Mouse (Mus musculus): ENCODE data around the gene Arpc5l.

Gene Arpc5l

DNA sequence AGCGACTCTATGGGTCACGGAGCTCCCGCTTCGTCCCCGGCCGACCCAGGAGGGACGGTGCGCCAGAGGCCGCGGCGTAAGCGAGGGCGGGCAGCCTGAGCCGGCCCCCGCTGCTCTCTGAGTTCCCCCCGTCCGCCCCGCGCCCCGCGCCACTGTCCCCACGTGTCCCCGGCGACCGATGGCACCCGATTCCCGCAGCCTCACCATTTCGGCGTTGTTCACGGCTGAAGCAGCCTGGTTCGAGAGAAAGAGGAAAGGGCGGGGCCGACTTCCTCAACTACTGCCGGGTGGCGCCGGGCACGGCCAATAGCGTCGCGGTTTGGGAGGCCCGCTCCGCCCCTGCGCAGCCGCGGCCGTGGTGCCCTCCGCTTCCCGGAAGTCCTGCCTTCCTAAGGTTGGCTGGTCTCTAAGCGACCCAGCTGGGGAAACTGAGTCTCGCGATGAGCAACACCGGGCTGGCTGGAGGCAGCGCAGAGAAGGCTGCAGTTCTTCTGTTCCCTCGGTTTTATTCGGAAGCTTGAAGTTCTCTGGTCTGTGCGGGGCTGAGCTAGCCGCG, at the start of gene Arpc5l:
Gene Arpc5l, plus strand, starts transcription at position 469 of the 556 bp plus-strand sequence.
- DNase-seq (ENCODE audit: low read depth, low spot score): peak; percentile 88

DNA sequence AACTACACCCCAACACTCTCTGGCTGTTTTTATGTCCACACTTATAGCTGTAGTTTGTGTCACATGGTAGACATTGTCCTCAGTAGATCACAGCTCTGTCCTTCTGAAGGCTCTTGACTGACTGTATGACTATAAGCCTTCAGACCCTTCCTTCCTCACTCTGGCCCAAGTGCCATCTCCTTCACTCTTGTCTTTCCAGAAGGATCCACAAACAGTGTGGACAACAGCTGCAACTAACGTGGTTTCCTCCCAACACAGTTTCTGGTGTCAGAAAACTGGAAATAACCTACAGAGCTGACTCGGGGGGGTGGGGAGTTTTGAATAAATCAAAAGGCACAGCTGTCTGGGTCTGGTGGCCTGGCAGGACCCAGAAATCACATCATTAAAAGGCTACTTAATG, 49.1 kb upstream of the Arpc5l start:
- no peak for DNase-seq (ENCODE audit: low read depth, low spot score)

DNA sequence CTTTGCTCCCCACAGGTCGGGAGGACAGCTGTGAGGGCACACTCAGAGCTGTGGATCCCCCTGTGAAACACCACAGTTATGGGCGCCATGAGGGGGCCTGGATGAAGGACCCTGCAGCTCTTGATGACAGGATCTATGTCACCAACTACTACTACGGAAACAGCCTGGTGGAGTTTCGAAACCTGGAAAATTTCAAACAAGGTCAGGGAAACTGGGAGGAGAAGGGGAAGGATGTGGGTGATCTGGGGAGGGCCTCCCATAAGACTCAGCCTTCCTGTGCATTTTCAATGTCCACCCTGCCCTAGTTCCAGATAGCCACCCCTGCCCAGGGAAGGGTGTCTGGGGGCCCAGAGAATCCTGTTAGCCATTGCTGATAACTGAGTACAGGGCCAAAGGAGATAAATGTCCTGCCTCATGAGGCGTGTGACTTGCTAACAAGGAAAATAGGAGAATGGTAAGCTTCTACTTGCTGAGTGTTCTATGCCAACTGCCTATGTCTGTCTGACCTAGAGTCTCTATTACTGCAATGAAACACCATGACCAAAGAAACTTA, 47.4 kb upstream of the Arpc5l start:
- DNase-seq (ENCODE audit: low read depth, low spot score): no peak

DNA sequence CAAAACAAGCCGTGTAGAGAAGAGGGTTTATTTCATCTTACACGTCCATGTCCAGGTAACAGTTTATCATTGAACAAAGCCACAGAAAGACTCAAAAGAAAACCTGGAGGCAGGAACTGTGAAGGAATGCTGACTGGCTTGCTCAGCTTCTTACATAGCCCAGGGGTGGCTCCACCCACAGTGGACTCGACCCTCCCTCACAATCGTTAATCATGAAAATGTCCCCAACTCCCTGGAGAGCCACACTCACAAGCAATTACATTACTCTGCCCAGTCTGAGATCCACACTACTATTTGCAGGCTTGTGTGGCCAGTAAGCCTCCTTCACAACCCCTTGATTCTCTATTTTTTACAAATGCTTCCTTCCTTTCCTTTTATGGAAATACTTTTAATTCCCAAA, 41.0 kb upstream of the Arpc5l start:
- DNase-seq (ENCODE audit: low read depth, low spot score): no peak

DNA sequence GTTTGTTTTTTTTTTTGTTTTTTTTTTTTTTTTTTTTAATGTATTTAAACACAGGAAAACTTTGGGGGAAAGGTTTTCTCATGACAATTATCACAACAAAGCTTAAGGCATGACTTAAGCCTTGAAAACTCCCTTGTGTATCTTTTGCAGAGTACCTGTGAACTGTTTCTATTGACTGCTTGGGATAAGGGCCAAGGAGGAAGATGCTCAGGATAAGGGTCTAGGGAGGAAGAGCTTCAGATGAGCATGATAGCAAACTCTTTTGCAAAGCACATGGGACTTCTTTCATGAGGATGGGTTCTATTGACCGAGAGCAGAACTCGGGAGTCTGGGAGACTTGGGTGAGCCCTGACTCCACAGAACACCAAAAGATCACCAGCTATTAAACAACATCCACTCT, 35.5 kb upstream of the Arpc5l start:
- no peak for DNase-seq (ENCODE audit: low read depth, low spot score)

DNA sequence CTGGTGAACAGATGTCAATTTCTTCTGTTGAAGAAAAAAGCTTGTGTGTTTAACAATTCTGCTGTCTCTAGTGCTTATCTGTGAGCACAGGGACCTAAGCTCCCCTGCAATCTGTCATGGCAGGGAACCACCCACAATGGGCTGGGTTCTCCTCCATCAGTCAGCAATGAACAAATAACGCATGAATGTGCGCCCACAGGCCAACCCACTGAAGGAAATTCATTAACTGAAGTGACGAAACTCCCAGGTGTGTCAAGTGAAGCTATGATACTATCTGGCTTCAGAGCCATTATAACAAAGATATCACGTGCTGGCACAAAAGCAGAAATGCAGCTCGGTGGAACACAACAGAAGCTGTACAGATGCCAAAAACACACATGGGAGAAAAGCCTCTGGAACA, 35.1 kb upstream of the Arpc5l start:
- DNase-seq (ENCODE audit: low read depth, low spot score): no peak

DNA sequence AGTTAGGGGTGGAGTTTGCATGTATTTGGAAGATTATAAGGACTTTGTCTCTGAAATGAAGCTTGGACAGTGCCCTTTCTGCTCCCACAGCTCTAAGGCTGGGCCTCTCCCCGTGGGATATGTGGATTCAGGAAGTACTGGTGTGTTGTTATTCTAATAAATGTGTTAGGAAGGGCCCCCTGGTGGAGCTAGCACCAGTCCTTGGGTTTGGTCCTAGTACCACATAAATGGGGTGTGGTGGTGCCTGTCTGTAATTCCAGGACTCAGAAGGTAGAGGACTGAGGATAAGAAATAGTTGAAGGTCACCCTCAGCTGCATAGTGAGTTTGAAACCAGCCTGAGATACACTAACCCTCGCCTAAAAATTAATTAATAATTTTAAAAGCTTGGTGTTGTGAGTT, 31.9 kb upstream of the Arpc5l start:
- DNase-seq (ENCODE audit: low read depth, low spot score): no peak

DNA sequence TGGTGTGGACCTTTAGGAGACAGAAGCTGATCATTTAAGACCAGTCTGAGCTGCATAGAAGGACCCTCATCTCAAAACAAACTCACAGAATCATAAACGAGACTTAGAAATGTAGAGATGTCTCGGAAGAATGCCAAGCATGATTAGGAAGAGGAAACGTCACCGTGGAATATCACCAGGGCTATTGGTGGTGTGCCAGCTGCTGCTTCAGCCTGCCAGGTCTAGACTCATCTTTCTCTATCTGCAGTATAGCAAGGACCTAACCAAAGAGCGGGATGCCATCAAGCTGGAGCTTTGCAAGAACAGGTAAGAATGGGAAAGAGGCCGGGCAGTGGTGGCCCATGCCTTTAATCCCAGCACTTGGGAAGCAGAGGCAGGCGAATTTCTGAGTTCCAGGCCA, 31.4 kb upstream of the Arpc5l start:
- no peak for DNase-seq (ENCODE audit: low read depth, low spot score)

DNA sequence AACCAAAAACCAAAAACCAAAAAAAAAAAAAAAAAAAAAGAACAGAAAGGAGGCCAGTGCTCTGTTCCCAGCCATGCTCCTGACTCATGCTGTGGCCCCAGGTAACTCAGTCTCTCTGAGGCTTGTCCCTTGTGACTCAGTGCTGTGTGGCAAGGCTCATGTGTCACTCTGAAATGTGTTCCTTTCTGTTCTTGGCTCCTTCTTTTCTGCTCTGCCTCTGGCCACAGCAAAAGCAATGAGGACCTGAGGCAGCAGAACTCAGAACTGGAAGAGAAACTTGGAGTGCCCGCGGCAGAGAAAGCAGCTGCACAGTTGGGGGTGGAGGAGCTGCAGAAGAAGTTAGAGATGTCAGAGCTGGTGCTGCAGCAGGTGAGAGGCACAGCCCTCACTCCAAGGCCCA, 31.0 kb upstream of the Arpc5l start:
- DNase-seq (ENCODE audit: low read depth, low spot score): no peak

DNA sequence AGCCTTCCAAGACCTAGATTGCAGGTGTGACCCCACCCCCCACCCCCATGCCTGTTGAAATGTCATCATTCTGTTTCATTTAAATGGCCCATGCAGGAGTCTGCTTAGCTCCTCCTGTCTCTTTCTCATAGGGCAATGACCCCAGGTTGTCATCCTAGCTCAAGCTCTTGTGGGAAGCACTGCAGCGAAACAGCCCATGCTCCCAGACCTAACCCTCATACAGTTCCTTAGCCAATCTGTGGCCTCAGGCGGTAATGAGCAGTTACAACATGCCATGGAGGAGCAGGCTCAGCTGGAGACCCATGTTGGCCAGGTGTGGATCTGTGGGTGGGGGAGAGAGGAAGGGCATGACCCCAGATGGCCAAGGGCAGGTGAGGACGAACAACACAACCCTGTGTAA, 30.0 kb upstream of the Arpc5l start:
- no peak for DNase-seq (ENCODE audit: low read depth, low spot score)

DNA sequence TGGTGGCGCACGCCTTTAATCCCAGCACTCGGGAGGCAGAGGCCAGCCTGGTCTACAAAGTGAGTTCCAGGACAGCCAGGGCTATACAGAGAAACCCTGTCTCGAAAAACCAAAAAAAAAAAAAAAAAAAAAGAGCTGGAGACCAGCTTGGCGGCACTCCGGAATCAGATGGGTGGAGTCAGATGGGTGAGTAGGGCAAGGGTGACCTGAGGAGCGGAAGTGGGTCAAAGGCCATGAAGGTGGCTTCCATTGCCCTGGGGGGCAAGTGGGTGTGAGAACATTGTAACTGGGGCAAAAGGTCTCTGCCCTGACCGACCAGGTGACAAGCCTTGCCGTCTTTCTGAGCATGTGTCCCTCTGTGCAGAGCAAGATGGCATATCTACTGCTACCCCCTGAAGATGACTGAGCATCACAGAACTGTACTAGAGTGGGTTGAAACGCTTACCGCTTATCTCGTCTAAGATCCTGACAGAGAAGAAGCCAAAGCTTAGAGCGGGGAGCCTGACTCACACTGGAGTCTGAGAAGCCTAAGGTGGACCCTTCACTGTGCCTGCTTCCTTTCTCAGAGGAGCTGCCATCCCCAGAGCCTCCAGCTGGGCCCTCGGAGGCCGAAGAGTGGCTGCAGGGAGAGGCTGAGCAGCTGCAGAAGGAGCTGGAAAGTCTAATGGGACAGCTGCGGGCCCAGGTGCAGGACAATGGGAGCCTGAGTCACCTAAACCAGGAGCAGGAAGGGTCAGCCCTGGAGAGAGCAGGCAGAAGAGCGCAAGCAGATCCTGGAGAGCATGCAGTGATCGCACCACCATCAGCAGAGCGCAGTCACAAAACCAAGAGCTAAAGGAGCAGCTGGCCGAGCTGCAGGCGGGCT, 29.0 kb upstream of the Arpc5l start:
- no peak for DNase-seq (ENCODE audit: low read depth, low spot score)

DNA sequence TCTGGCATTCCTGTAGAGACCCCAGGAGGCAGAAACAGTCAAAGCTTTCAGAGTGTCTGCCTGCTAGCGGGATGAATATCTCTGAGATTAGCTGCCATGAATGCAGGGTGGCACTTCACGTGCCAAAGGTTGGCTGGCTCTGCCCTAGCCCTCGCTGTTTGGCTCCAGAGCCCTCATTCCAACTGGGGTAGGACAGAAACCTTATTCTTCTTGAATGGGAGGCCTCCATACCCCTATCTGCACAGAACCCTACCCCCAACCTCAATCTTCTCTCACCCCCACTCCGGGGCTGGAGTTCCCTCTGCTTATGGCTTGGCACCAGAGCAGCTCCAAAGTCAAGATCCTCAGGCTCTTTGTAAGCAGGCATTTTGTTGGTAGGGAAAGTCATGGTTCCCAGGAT, 27.3 kb upstream of the Arpc5l start:
- no peak for DNase-seq (ENCODE audit: low read depth, low spot score)

DNA sequence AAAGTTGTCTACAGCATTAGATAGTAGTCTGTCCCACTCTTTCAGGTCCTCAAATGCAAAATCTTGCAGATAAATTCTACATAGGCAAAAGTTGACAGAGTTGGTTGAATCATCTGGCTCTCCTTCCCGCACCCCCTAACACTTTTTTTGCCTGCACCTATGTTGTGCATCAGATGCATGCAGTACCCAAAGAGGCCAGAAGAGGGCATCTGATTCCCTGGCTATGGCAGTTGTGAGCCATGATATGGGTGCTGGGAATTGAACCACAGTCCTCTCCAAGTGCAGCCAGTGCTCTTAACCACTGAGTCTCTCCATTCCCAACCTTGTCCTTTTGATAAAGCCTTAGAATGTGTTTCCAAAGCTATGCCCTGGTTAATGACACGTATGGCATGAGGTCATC, 21.7 kb upstream of the Arpc5l start:
- DNase-seq (ENCODE audit: low read depth, low spot score): no peak

DNA sequence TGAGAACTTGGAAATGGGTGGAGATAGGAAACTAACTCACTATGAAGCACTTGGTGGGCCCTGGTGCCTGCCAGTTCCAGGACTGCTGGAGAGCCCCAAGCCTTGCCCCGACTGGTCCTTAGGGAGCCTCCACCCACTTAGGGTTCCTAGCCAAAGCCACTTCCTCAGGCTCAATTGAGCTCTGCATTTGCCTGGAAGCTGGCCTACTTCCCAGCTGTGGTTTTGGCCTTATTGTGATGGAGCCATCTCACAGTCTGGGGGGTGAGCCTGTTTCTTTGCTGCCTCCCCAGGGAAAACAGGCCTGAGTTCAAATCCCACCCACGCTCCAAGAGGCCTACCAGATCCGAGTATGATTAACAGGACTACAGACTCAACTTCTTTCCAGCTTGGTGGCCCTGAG, 18.6 kb upstream of the Arpc5l start:
- DNase-seq (ENCODE audit: low read depth, low spot score): no peak

DNA sequence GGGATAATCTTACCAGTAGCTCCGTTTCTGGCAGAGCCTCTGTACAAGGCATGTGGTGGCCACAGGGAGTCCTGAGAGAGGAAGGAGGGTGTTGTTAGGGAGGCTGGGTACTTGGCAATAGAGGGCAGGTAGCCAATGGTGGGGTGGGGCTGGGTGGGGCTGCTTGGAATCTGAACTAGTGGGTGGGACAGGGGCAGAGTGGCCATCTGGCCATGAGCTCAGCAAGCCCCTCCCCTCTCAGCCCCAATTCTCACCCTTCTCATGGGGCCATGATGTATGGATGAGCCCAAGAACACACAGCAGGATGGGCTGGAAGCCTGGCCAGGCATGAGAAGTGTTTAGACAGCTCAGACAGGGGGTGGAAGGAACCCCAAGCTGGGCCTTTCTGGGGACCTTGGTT, 17.8 kb upstream of the Arpc5l start:
- DNase-seq (ENCODE audit: low read depth, low spot score): no peak

DNA sequence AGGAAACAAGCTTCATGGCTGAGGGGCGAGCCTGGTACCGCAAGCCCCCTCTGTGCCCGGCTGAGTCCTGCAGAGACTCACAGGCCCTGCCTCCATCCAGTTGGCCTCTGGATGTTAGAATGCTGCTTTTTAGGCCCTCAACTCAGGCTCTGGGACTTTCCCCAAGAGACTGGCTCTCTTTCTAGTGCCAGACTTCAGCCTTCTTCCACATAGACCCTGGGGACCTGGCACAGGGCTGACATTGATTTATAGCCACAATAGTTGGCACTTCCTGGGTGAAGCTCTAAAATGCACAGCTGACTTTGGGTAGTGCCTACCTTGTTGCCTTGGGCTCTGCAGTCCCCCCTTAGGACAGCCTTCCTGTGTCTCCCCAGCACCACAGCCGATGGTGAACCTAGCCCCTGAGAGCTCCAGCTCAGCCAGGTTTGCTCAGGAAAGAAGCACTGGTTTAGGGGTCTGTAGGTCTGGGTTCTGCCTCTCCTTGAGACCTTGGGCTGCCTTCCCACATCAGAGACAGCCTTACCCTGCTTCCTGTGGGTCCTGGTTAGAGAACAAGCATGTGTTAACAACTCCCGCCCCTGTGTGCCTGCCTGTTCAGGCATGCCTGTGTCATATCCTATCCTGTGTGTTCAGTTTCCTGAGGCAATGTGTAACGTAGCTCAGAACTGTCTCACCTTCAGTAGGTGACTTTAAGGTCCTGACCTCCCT, 17.2 kb upstream of the Arpc5l start:
- no peak for DNase-seq (ENCODE audit: low read depth, low spot score)

DNA sequence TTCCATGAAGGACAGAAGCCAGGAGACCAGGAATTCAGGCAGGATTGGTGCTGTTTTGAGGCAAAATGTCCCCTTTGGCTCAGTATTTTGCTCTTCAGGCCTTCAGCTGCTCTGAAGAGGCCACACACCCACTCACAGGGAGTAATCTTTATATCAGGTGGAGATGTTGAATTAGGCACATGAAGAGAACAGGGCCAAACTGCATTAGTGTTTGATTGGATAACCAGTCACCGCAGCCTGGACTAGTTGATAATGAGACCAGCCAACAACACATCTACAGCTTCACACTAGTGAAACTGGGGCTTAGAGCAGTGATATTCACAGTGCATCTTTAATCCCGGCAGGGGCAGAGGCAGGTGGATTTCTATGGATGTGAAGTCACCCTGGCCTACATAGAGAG, 16.2 kb upstream of the Arpc5l start:
- DNase-seq (ENCODE audit: low read depth, low spot score): no peak

DNA sequence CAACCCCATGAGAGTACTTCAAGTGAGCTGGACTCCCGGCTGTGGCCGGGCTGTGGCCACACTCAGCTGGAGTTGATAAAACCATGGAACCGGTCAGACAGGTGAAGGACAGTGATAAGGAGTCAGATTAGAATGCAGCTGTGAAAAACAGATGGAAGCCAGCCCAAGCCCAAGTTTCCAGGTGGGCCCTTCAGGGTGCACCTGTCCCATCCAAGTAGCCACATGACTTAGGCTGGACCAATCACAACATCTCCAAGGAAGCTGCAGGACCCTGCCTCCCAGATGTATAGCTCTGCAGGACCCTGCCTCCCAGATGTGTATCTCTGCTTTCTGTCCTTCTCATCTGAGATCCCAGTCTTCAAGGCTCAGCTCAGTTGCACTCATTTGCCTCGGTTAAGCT, 13.1 kb upstream of the Arpc5l start:
- DNase-seq (ENCODE audit: low read depth, low spot score): no peak

DNA sequence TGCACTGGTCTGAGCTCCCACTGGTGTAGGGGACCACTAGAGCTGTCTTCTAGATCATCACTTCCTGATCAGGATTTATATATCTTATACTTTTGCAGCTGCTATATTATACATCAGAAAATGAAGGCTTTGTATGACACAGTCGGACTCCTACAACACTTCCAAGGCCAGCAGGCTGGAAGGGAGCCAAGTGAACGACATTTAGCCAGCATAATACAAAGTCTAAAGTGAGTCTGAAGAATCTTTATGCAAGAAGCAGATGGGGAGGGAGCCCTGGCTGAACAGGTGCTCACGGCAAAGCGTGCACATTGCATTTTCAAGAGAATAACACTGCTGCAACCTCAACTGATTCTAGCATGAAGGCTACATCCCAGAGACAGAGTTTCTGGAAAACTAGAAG, 12.7 kb upstream of the Arpc5l start:
- no peak for DNase-seq (ENCODE audit: low read depth, low spot score)

DNA sequence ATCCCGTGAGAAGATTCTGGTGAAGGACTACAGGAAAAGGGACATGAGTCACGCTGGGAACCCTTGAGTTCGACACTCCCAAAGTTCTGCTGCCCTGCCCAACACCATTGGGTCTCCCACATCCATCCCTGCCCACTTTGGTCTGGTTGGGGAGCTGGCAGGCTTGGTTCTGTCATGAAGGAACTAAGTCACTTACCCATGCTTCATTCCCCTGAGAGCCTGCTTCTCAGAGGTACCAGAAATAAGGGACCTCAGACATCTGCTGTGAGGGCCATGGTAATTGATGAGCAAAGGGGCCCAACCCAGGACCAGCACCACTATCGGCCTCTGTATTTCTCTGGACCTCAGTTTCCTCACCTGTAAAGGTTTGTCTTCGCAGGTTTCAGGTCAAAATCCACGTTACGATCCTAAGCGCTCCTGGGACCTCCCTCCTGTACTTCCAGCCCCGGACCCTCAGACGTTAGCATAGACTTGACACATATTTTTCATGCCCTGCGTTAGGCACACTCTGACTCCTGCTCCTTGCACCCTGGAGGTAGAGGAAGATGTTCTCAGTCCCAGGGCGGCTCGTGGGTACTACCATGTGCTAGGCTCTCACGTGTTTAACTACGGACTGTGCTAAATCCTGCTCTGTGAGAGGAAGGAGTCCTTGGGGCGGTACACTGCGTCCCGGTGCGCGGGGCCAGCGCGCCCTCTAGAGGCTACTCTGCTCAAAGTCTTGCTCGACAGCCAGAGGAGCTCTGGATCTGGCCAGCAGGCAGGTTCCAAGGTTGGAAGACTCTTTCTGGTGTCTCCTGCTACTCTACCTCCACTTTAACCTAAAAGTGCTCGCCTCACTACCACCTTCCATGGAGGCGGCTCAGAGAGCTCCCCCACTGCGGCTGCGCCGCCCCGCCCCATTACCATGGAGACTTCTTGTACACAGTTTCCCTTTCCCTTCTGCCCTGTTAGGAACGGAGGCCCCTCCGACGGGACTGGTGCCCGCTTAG, 7.5 kb upstream of the Arpc5l start, which contains the start of gene Wdr38:
Gene Wdr38, plus strand, starts transcription at position 91 of the 989 bp plus-strand sequence.
- DNase-seq (ENCODE audit: low read depth, low spot score): peak; percentile 68

DNA sequence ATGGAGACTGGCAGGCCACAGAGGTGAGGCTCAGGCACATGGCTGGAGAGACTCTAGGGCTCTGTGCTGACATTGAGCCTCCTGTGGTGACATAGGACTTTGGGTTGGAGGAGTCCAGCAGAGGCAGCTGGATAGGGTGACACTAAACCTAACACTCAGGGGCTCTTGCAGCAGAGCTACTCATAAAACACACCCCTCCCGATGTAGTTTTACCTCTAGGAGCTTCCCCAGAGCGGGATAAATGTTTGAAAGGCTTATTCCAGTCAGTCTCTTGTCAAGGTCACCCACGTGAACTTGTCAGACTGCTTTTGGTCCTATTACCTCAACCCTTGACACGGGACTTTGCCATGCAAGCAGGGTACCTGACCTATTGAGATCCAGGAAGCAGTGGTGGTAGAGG, 5.8 kb upstream of the Arpc5l start:
- no peak for DNase-seq (ENCODE audit: low read depth, low spot score)
